Mouse (Mus musculus) C2C12 (cell line): ENCODE results near the gene Sept9.

Experiments used
- CTCF ChIP-seq: IDR thresholded peaks from one replicate; pipeline ENCODE4 v1.5.1; 2011; ENCODE audit not compliant: control insufficient read depth, insufficient read depth, insufficient read length
- MAX ChIP-seq: IDR thresholded peaks from one replicate; pipeline ENCODE4 v1.6.1; 2011; ENCODE audit warnings: mild to moderate bottlenecking, control low read depth
- USF1 ChIP-seq: IDR thresholded peaks from one replicate; pipeline ENCODE4 v1.6.1; 2011; ENCODE audit warnings: low read depth, mild to moderate bottlenecking, control low read depth, moderate library complexity

DNA sequence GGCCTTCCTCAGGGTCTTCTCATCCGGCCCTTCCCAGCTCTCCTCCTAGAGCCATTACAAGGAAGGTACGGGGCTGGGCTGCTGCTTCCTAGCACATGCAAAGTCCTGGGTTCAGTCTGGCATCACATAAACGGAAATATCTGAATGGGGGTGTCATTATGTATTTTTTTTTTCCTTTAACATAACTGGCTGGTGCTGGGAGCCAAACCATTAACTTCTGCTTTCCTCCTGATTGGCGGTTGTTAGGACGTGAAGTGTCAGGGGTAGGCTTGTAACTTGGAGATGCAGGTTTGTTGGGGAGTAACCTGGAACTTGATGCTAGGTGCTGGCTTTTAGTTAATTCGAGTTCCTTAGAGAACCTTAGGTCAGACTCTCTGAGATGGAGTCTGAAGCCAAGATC, 203.6 kb downstream of the Sept9 start:
- TF ChIP-seq CTCF (no peak), USF1 (no peak), MAX (no peak)
